Mouse (Mus musculus): ENCODE data around the gene Map3k11. TPM values are rescaled to one million over a fixed set of nuclear protein-coding genes. Genes with fewer than 3 reads are reported as not detected.

The Map3k11 gene
- polyA plus RNA-seq, 1 experiment from 2014 or later = 16.9 TPM

DNA sequence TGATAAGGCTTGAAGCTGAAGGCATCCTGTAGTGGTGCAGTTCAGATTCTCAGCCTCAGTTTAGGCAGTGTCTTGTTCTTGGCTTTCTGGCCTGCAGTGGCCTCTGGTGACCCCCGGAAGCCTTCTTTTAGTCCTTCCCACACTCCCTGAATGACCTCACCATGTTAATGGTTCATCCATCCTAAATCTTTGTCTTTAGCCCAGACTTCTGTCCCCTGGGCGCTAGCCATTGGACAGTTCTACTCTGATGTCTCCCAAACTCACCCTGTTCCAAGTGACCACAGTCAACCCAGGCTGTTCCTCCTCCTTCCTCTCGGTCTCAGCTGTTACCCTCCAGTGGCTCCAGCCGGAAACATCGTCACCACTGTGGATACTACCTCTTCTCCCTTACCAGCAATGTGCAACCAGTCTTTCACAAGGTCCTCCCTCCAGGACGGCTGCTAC, 39.2 kb upstream of the Map3k11 start:
- H3K36me3 ChIP-seq (ENCODE audit: control insufficient read depth, insufficient read depth, low read length) = peaks cover 23% of the 10 kb centered on the region
- peak overlapping the region; percentile 67 for H3K9ac ChIP-seq (ENCODE audit: low read depth, low read length)
- peak overlapping the region; percentile 78 for H3K4me2 ChIP-seq
- peaks cover 1% of the 10 kb centered on the region; the same call in 1 of the 2 replicates for H3K27me3 ChIP-seq (ENCODE audit: control insufficient read depth, insufficient read depth, low read length)
- H3K9me3 ChIP-seq (replicated peaks; ENCODE audit: control insufficient read depth, low read length) = no peaks in the 10 kb centered on the region
- peak overlapping the region; percentile 88 for H3K27ac ChIP-seq (ENCODE audit: low read depth, low read length)
- H3K4me3 ChIP-seq (ENCODE audit: low read depth, low read length) = peak overlapping the region; percentile 27
- peaks cover 20% of the 10 kb centered on the region for H3K4me1 ChIP-seq (ENCODE audit: control insufficient read depth, insufficient read depth, low read length)
- no peak for ATAC-seq (replicated peaks; ENCODE audit: insufficient number of reproducible peaks, low FRiP score, low TSS enrichment)
- 61% methylated on average over 6 of the region's 6 CpGs for WGBS (ENCODE audit: insufficient replicate concordance)

DNA sequence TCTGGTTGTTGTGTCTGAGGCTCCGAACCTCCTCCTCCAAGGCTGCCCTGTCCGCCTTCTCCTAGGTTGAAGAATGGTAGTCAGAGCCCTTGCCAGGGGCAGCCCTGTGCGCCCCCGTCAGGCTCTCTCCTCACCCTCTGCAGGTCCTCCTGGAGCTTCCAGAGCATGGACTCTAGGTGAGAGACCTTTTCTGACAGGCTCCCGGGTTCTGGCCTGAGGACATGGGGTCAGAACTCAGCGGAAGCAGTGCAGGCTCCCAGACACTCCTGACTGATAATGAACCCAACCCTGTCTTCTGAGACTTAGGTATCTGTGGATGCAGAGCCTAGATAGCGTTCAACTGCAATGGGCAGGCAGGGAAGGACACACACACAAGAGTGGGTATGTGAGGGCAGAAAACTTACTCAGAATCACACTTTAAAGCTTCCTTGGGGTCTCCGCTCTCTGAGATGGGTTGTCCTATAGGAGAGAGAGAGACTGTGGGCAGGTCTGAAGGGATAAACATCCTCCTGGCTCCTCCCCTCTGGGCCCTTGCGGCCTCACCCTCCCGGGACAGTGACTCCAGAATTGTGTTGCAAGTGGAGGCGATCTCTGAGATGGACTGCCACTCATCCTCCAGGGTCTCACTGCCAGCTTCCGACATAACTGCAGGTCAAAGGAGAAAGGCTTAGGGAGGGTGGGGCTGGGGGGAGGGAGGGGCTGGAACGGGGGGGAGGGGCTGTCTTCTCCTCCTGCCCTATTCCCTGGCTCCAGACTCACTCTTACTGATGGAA, 36.9 kb upstream of the Map3k11 start:
- WGBS (ENCODE audit: insufficient replicate concordance) = 48% methylated on average over 13 of the region's 13 CpGs
- Histone ChIP-seq H3K4me1 (ENCODE audit: control insufficient read depth, insufficient read depth, low read length) (peaks cover 27% of the 10 kb centered on the region), H3K27me3 (ENCODE audit: control insufficient read depth, insufficient read depth, low read length) (peaks cover 20% of the 10 kb centered on the region), H3K9ac (ENCODE audit: low read depth, low read length) (no peak overlapping the region), H3K4me2 (no peak overlapping the region), H3K4me3 (ENCODE audit: low read depth, low read length) (no peak overlapping the region), H3K27ac (ENCODE audit: low read depth, low read length) (no peak overlapping the region), H3K36me3 (ENCODE audit: control insufficient read depth, insufficient read depth, low read length) (peaks cover 10% of the 10 kb centered on the region), H3K9me3 (replicated peaks; ENCODE audit: control insufficient read depth, low read length) (no peaks in the 10 kb centered on the region)
- no peak for ATAC-seq (replicated peaks; ENCODE audit: insufficient number of reproducible peaks, low FRiP score, low TSS enrichment)

DNA sequence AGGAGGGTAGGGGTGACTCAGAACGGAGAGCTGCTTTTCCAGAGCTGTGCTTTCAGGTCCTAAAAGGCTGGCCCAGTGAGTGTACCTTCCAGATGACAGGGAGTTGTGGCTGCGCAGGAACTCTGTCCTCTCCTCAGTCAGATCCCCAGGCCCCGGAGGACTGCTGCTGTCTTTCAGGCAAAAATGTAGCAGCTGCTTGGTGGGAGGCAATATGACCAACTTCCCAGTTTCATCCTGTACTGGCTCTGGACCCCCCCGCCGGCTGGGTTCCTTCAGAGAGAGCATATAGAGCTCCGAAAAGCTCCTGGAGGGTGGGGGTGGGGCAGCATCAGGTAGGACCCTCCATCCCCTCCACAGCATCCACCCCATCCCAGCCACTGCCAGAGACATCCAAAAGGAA, 36.0 kb upstream of the Map3k11 start:
- ATAC-seq (replicated peaks; ENCODE audit: insufficient number of reproducible peaks, low FRiP score, low TSS enrichment) = no peak
- Histone ChIP-seq H3K4me2 (no peak overlapping the region), H3K9ac (ENCODE audit: low read depth, low read length) (no peak overlapping the region), H3K4me3 (ENCODE audit: low read depth, low read length) (no peak overlapping the region), H3K27me3 (ENCODE audit: control insufficient read depth, insufficient read depth, low read length) (peaks cover 22% of the 10 kb centered on the region), H3K27ac (ENCODE audit: low read depth, low read length) (no peak overlapping the region), H3K9me3 (replicated peaks; ENCODE audit: control insufficient read depth, low read length) (no peaks in the 10 kb centered on the region), H3K4me1 (ENCODE audit: control insufficient read depth, insufficient read depth, low read length) (peaks cover 27% of the 10 kb centered on the region), H3K36me3 (ENCODE audit: control insufficient read depth, insufficient read depth, low read length) (peaks cover 5% of the 10 kb centered on the region; the same call in 1 of the 2 replicates)
- 76% methylated on average over 6 of the region's 6 CpGs for WGBS (ENCODE audit: insufficient replicate concordance)

DNA sequence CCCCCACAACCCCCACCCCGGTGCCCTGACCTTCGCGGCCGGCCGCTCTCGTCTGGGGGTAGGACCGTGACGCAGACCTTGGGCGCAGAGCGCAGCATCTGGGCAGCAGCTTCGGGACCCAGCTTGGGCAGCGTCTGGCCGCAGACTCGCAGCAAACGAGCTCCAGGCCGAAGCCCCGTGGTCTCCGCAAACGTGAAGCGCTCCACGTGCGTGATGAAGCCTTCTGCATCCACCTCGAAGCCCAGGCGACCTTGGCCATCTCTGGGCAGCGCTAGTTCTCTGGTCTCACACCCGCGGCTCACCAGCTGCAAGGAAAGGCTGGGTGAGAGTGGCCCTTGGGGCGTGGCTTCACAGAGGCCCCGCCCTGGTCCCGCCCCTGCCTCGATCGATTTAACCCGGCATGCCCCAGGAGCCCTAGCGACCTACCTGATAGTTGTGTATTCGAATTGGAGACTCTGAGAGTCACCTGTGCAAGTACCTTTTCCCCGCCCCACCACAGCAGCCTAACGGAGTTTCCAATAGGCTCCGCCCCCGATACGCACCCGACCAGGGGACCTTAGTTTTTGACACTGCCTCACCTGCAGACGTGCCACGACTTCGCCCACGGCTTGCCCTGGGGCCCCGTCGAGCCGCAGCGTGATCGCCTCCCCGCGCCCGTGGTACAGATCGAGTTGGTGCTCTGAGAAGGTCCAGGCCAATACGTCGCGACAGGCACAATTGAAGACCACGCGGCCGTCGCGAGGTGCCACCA, 34.4 kb upstream of the Map3k11 start:
- H3K9me3 ChIP-seq (replicated peaks; ENCODE audit: control insufficient read depth, low read length) = no peaks in the 10 kb centered on the region
- peaks cover 18% of the 10 kb centered on the region for H3K4me1 ChIP-seq (ENCODE audit: control insufficient read depth, insufficient read depth, low read length)
- peaks cover 22% of the 10 kb centered on the region for H3K27me3 ChIP-seq (ENCODE audit: control insufficient read depth, insufficient read depth, low read length)
- 25% methylated on average over 62 of the region's 62 CpGs for WGBS (ENCODE audit: insufficient replicate concordance)
- H3K27ac ChIP-seq (ENCODE audit: low read depth, low read length) = no peak overlapping the region
- peaks cover 7% of the 10 kb centered on the region for H3K36me3 ChIP-seq (ENCODE audit: control insufficient read depth, insufficient read depth, low read length)
- H3K9ac ChIP-seq (ENCODE audit: low read depth, low read length) = peak overlapping the region; percentile 50
- peak overlapping the region; percentile 47 for H3K4me3 ChIP-seq (ENCODE audit: low read depth, low read length)
- peak; percentile 75 for ATAC-seq (replicated peaks; ENCODE audit: insufficient number of reproducible peaks, low FRiP score, low TSS enrichment)
- H3K4me2 ChIP-seq = peak overlapping the region; percentile 83

DNA sequence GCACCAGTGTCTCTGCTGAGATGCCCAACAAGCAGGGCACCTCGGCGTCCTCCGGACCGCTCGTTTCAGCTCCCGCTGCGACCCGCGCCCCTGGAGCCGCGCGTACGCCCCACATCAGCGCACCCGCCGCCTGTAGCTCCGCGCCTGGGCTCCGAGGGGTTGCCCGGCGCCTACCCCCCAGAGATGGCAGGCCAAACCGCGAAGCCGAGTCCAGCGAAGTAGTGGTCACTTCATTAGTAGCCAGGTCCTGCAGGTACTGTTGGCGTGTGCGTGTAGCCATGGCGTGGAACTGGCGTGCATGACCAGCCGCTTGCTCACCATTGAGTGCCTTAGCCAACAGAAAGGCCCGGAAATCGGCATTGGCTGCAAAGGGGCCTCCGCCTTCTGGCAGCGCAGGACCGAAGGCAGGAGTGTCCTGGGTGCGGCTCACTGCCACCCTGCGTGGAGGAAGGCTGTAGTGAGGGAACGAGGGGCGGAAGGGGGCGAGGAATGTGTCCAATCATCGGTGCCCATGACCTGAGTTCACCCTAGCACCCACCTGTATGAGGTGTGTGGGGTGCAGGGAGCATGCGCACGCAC, 33.7 kb upstream of the Map3k11 start:
- Histone ChIP-seq H3K9ac (ENCODE audit: low read depth, low read length) (peak overlapping the region; percentile 49), H3K27me3 (ENCODE audit: control insufficient read depth, insufficient read depth, low read length) (peaks cover 22% of the 10 kb centered on the region), H3K4me2 (peak overlapping the region; percentile 83), H3K27ac (ENCODE audit: low read depth, low read length) (no peak overlapping the region), H3K4me1 (ENCODE audit: control insufficient read depth, insufficient read depth, low read length) (peaks cover 12% of the 10 kb centered on the region), H3K4me3 (ENCODE audit: low read depth, low read length) (peak overlapping the region; percentile 47), H3K9me3 (replicated peaks; ENCODE audit: control insufficient read depth, low read length) (no peaks in the 10 kb centered on the region), H3K36me3 (ENCODE audit: control insufficient read depth, insufficient read depth, low read length) (peaks cover 8% of the 10 kb centered on the region)
- WGBS (ENCODE audit: insufficient replicate concordance) = 19% methylated on average over 43 of the region's 43 CpGs
- no peak for ATAC-seq (replicated peaks; ENCODE audit: insufficient number of reproducible peaks, low FRiP score, low TSS enrichment)

DNA sequence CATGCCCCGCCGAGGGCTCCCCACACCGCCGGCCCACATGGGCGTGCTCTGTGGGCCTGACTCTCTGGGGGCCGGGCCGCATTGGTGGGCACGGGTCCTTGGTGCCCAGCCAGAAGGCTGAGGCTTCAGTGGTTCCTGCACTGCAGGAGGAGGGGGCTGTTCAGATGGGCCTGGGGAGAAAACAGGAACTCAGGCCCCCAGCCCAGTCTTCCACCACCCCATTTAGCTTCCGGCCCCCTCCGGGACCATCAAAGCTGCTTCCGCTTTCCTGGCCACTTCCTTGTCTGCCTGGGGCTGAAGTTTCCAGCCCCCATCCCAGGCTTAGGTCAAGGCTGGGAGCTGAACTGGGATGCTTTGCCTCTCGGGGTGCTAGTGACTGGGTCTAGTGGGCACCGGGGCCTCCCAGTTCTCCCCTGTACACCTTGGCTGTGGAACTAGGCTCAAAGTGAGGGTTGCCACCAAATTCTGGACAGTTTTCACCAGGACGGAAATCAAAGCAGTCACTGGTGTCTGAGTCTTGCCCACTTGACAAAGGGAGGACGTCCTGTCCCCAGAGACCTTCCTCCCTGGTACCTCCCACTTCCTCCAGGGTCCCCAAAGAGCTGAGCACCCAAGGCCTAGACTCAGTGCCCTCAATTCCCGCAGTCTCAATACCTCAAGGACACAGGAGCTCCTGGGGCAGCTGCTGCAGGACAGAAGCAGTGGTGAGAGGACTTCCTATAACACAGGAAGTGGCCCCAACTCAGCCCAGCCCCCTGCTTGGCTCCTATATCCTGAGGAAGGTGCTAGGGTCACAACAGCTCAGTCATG, 27.4 kb upstream of the Map3k11 start:
- peaks cover 7% of the 10 kb centered on the region; the same call in 1 of the 2 replicates for H3K27me3 ChIP-seq (ENCODE audit: control insufficient read depth, insufficient read depth, low read length)
- H3K4me2 ChIP-seq = peak overlapping the region; percentile 83
- peaks cover 16% of the 10 kb centered on the region for H3K36me3 ChIP-seq (ENCODE audit: control insufficient read depth, insufficient read depth, low read length)
- H3K4me1 ChIP-seq (ENCODE audit: control insufficient read depth, insufficient read depth, low read length) = peaks cover 28% of the 10 kb centered on the region
- ATAC-seq (replicated peaks; ENCODE audit: insufficient number of reproducible peaks, low FRiP score, low TSS enrichment) = no peak
- H3K9me3 ChIP-seq (replicated peaks; ENCODE audit: control insufficient read depth, low read length) = no peaks in the 10 kb centered on the region
- H3K27ac ChIP-seq (ENCODE audit: low read depth, low read length) = peak overlapping the region; percentile 38
- peak overlapping the region; percentile 10; the same call in 1 of the 2 replicates for H3K4me3 ChIP-seq (ENCODE audit: low read depth, low read length)
- H3K9ac ChIP-seq (ENCODE audit: low read depth, low read length) = peak overlapping the region; percentile 49; the same call in 1 of the 2 replicates
- 67% methylated on average over 16 of the region's 16 CpGs for WGBS (ENCODE audit: insufficient replicate concordance)

DNA sequence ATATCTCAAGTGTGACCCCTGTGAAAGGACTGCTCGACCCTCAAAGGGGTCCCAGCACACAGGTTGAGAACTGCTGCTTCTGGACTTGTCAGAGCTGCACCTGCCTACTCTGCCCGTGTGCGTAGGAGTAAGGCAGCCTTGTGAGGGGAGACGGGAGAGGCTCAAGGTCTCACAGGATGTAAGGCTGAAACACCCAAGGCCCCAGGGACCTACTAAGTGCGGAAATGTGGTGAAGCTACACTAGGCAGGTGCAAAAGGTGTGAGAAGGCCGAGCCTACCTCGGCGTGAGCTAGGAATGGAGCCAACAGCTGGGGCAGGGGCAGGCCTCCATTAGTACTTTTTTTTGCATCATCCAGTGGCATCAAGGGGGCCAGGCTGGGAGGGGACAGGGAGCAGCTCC, 26.2 kb upstream of the Map3k11 start:
- H3K4me2 ChIP-seq = peak overlapping the region; percentile 83
- no peaks in the 10 kb centered on the region for H3K9me3 ChIP-seq (replicated peaks; ENCODE audit: control insufficient read depth, low read length)
- WGBS (ENCODE audit: insufficient replicate concordance) = 64% methylated on average over 8 of the region's 8 CpGs
- no peaks in the 10 kb centered on the region for H3K27me3 ChIP-seq (ENCODE audit: control insufficient read depth, insufficient read depth, low read length)
- H3K4me3 ChIP-seq (ENCODE audit: low read depth, low read length) = peak overlapping the region; percentile 55
- peaks cover 26% of the 10 kb centered on the region for H3K36me3 ChIP-seq (ENCODE audit: control insufficient read depth, insufficient read depth, low read length)
- H3K4me1 ChIP-seq (ENCODE audit: control insufficient read depth, insufficient read depth, low read length) = peaks cover 28% of the 10 kb centered on the region
- H3K27ac ChIP-seq (ENCODE audit: low read depth, low read length) = peak overlapping the region; percentile 86
- H3K9ac ChIP-seq (ENCODE audit: low read depth, low read length) = peak overlapping the region; percentile 72
- no peak for ATAC-seq (replicated peaks; ENCODE audit: insufficient number of reproducible peaks, low FRiP score, low TSS enrichment)

Measured in heart, embryonic 11.5 days (tissue).